Mouse (Mus musculus) kidney, adult 9 months (tissue): Measurements from ENCODE around the gene Gm28845.
A peak's percentile ranks its signal among the peaks of the same experiment; 100 is the strongest.
"Not testable (repeated sequence)": the region's sequence is repeated elsewhere in the genome, so short reads cannot be mapped to it uniquely, and the experiment has no call there.

Source experiments
- DNase-seq: peaks from one replicate; pipeline ENCODE4 v3.0.0; 2022

Gm28845 gene

GRCm38 (mm10) chr1:65107654-65108279 is 11.6 kb downstream of the Gm28845 start:
- DNase-seq, result no peak

GRCm38 (mm10) chr1:65103273-65103672 is 16.1 kb downstream of the Gm28845 start, which contains the start of gene Cryga:
Gene Cryga, minus strand, starts transcription at chr1:65103373.
- no peak for DNase-seq

GRCm38 (mm10) chr1:65096953-65097352 is 22.4 kb downstream of the Gm28845 start:
- no peak for DNase-seq

GRCm38 (mm10) chr1:65091566-65091965 is 27.8 kb downstream of the Gm28845 start:
- no peak for DNase-seq

GRCm38 (mm10) chr1:65090370-65090769 is 29.0 kb downstream of the Gm28845 start:
- DNase-seq, result no peak

GRCm38 (mm10) chr1:65088567-65089356 is 30.6 kb downstream of the Gm28845 start:
- DNase-seq, result no peak

GRCm38 (mm10) chr1:65082188-65082587 is 37.2 kb downstream of the Gm28845 start, which contains the start of gene Crygb:
Gene Crygb, minus strand, starts transcription at chr1:65082288.
- DNase-seq, result no peak

- peak; percentile 3 for DNase-seq
Measured at GRCm38 (mm10) chr1:65075607-65076006, 43.8 kb downstream of the Gm28845 start.

GRCm38 (mm10) chr1:65073589-65073988 is 45.8 kb downstream of the Gm28845 start, which contains the start of gene Crygc:
Gene Crygc, minus strand, starts transcription at chr1:65073689.
- DNase-seq, result no peak

GRCm38 (mm10) chr1:65067842-65068241 is 51.5 kb downstream of the Gm28845 start:
- DNase-seq, result no peak

- DNase-seq, result no peak
Measured at GRCm38 (mm10) chr1:65064201-65064600, 55.2 kb downstream of the Gm28845 start.

- no peak for DNase-seq
Measured at GRCm38 (mm10) chr1:65063352-65063751, 56.0 kb downstream of the Gm28845 start, which contains the start of gene Crygd. Gene Crygd, minus strand, starts transcription at chr1:65063452.

- DNase-seq, result no peak
Measured at GRCm38 (mm10) chr1:65052140-65052539, 67.2 kb downstream of the Gm28845 start.

- no peak for DNase-seq
Measured at GRCm38 (mm10) chr1:65051696-65052095, 67.7 kb downstream of the Gm28845 start.

- DNase-seq, result not testable (repeated sequence)
Measured at GRCm38 (mm10) chr1:65050952-65051351, 68.4 kb downstream of the Gm28845 start, which contains the start of gene Cryge. Gene Cryge, minus strand, starts transcription at chr1:65051149.
